Mouse (Mus musculus) G1E (cell line): ENCODE measurements around the gene Gprc5b.

Source experiments
- CTCF ChIP-seq: IDR thresholded peaks from 2 replicates; pipeline ENCODE4 v1.5.1; 2012; ENCODE audit warnings: low read depth, low read length, inconsistent platforms, mixed read lengths
- GATA1 ChIP-seq: IDR thresholded peaks from 2 replicates; pipeline ENCODE4 v1.6.1; 2012; ENCODE audit warnings: borderline replicate concordance, low read length, inconsistent platforms, mixed read lengths

DNA sequence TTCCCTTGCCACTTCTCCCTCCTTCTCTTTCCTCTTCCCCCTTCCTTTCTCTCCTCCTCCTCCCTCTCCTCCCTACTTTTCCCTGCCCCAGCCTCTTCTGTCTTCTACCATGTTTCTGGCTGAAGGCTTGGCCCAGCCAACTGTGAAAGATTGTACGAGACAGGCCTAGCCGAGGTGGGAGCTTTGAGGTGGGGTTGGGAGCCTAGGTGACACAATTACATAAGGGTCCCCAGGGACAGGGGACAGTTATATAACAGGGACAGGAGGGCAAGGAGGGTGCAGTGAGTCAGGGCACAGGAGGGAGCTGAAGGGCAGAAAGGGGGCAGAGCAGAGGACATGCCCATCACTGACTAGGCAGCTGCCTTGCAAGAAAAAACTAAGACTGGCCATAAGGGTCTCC, 7.0 kb upstream of the Gprc5b start:
- no peak for TF ChIP-seq CTCF
- no peak for TF ChIP-seq GATA1
